Mouse (Mus musculus) heart, adult 2 months (tissue): Measurements from ENCODE around the gene Cntnap1. TPM values are rescaled to one million over a fixed set of nuclear protein-coding genes. Genes with fewer than 3 reads are reported as not detected.
"Not testable (repeated sequence)": the region's sequence is repeated elsewhere in the genome, so short reads cannot be mapped to it uniquely, and the experiment has no call there.

ENCODE experiments used
- DNase-seq, 2 experiments: peaks; one replicate each; pipeline ENCODE4 v3.0.0; 2021
- H3K27ac ChIP-seq: fragments of 200-600 bp; 2 replicates; pipeline ENCODE4 v1.8.1; 2022
- H3K27me3 ChIP-seq: fragments of 200-500 bp; 2 replicates; pipeline ENCODE4 v1.6.1; 2012; ENCODE audit warnings: mild to moderate bottlenecking, low read length, inconsistent platforms, mixed read lengths; ENCODE audit not compliant: control insufficient read depth, insufficient read depth
- H3K36me3 ChIP-seq: fragments of 200-500 bp; 2 replicates; pipeline ENCODE4 v1.6.1; 2012; ENCODE audit warnings: low read length, inconsistent platforms; ENCODE audit not compliant: control insufficient read depth, insufficient read depth
- H3K4me1 ChIP-seq: fragments of 200-500 bp; 2 replicates; pipeline ENCODE4 v1.6.1; 2011; ENCODE audit warnings: low read length; ENCODE audit not compliant: control insufficient read depth, insufficient read depth
- H3K4me3 ChIP-seq: fragments of 200-600 bp; 2 replicates; pipeline ENCODE4 v1.8.1; 2022
- H3K79me2 ChIP-seq: fragments of 200-500 bp; replicated peaks from 2 replicates; pipeline ENCODE4 v1.6.1; 2012; ENCODE audit warnings: mild to moderate bottlenecking, inconsistent platforms, low read length, moderate library complexity, mixed read lengths; ENCODE audit not compliant: control insufficient read depth, insufficient read depth
- H3K9ac ChIP-seq: fragments of 200-500 bp; 2 replicates; pipeline ENCODE4 v1.6.1; 2012; ENCODE audit warnings: low read depth, mild to moderate bottlenecking, control low read depth, inconsistent platforms, low read length, mixed read lengths
- CTCF ChIP-seq: fragments of 200-600 bp; IDR thresholded peaks from 2 replicates; pipeline ENCODE4 v1.8.1; 2022; ENCODE audit warnings: antibody characterized with exemption, mild to moderate bottlenecking, moderate library complexity
- EP300 ChIP-seq: fragments of 200-500 bp; IDR thresholded peaks from 2 replicates; pipeline ENCODE4 v1.6.1; 2011; ENCODE audit warnings: low read depth, low read length, control low read depth; ENCODE audit not compliant: insufficient read depth
- POLR2A ChIP-seq: fragments of 200-500 bp; IDR thresholded peaks from 2 replicates; pipeline ENCODE4 v1.6.1; 2011; ENCODE audit warnings: mild to moderate bottlenecking, low read depth, low read length, control low read depth; ENCODE audit not compliant: insufficient read depth
- WGBS: fragments of 180-500 bp; shearing (Covaris S2); methylation state at CpG from one replicate; pipeline ENCODE4 v1.1.7; 2018; 5-methylcytosine and 5-hydroxymethylcytosine counted together
- intact Hi-C: fragments of 180-260 bp; cut with DNase I; formaldehyde crosslinking; loops from one replicate; pipeline ENCODE4 v1.15.1; 2025
- long read RNA-seq: library from polyadenylated mRNA; stranded (forward); transcript quantifications from one replicate; pipeline ENCODE4 v2.0.0, GENCODE M21; 2021
- polyA plus RNA-seq: library from polyadenylated mRNA; depleted of rRNA; stranded (reverse); fragments of >200 nt; gene quantifications from 2 replicates; pipeline ENCODE4 v1.2.3, GENCODE M21; 2012; rRNA removed
- total RNA-seq, 2 experiments: library from RNA; stranded (reverse); gene quantifications; 2 replicates each; pipeline ENCODE4 v1.2.3; 2021

The Cntnap1 gene
- 1 to 10 TPM; 1.3 to 1.5 TPM for total RNA-seq
- polyA plus RNA-seq, result 3.1 and 4.0 TPM in 2 replicates
- long read RNA-seq, result 0 reads

- Histone ChIP-seq H3K27ac (peak within 1 kb of the TSS; percentile 96), H3K9ac (peak within 1 kb of the TSS; percentile 78), H3K36me3 (peaks cover 2% of the 10 kb centered on the region; the same call in 1 of the 2 replicates), H3K27me3 (no peaks in the 10 kb centered on the region), H3K79me2 (no peaks in the 10 kb centered on the region), H3K4me3 (peak within 1 kb of the TSS; percentile 65), H3K4me1 (peaks cover 10% of the 10 kb centered on the region)
- peak; percentile 82 to 84 for DNase-seq
- under 1% methylated on average over 35 of the region's 35 CpGs for WGBS
- intact Hi-C loops, result loop anchor here (5.0 to 10.0 kb wide), 2 partner anchors 33 to 456 kb away; partner anchors contain the start of genes Hspb9 and Kat2a
- peak; percentile 52; the same call in 1 of the 2 replicates for TF ChIP-seq EP300
- peak; percentile 45; the same call in 1 of the 2 replicates for TF ChIP-seq POLR2A
- no peak for TF ChIP-seq CTCF
Measured at GRCm38 (mm10) chr11:101170354-101170810, at the start of gene Cntnap1. Gene Cntnap1, plus strand, starts transcription at chr11:101170523.

- no peaks in the 10 kb centered on the region for H3K27me3 ChIP-seq
- intact Hi-C loops, result loop anchor here (2.0 kb wide), 1 partner anchor 24 kb away; no protein-coding TSS in a partner anchor
- TF ChIP-seq CTCF, result no peak
- no peak for TF ChIP-seq EP300
- no peak for TF ChIP-seq POLR2A
- WGBS, result 20% methylated on average over 19 of the region's 19 CpGs
- H3K4me1 ChIP-seq, result peaks cover 7% of the 10 kb centered on the region
- H3K27ac ChIP-seq, result peak overlapping the region; percentile 84
- peaks cover 11% of the 10 kb centered on the region for H3K36me3 ChIP-seq
- H3K9ac ChIP-seq, result peak overlapping the region; percentile 63
- peak in 1 of 2 experiments; percentile 53 for DNase-seq
- H3K4me3 ChIP-seq, result peak overlapping the region; percentile 72
- peaks cover 4% of the 10 kb centered on the region; the same call in 1 of the 2 replicates for H3K79me2 ChIP-seq
Measured at GRCm38 (mm10) chr11:101120545-101121188, 49.7 kb upstream of the Cntnap1 start.

GRCm38 (mm10) chr11:101124494-101124893 lies 45.8 kb upstream of the Cntnap1 start:
- H3K79me2 ChIP-seq, H3K27me3 ChIP-seq, H3K9ac ChIP-seq, H3K4me3 ChIP-seq, H3K27ac ChIP-seq, H3K36me3 ChIP-seq, intact Hi-C loops, H3K4me1 ChIP-seq, DNase-seq: not testable (repeated sequence)
- WGBS, result 96% methylated on average over 8 of the region's 8 CpGs

- H3K4me1 ChIP-seq, H3K4me3 ChIP-seq, H3K27me3 ChIP-seq, intact Hi-C loops, H3K9ac ChIP-seq, H3K36me3 ChIP-seq, DNase-seq, H3K79me2 ChIP-seq, H3K27ac ChIP-seq: not testable (repeated sequence)
- WGBS, result 95% methylated on average over 9 of the region's 9 CpGs
Measured at GRCm38 (mm10) chr11:101125008-101125407, 45.3 kb upstream of the Cntnap1 start.

GRCm38 (mm10) chr11:101127075-101127474 lies 43.2 kb upstream of the Cntnap1 start:
- H3K9ac ChIP-seq, result no peak overlapping the region
- H3K79me2 ChIP-seq, result no peaks in the 10 kb centered on the region
- TF ChIP-seq EP300 (no peak), CTCF (peak; percentile 31), POLR2A (no peak)
- H3K27me3 ChIP-seq, result no peaks in the 10 kb centered on the region
- no peak overlapping the region for H3K27ac ChIP-seq
- no peak for DNase-seq
- H3K4me3 ChIP-seq, result no peak overlapping the region
- no peaks in the 10 kb centered on the region for H3K36me3 ChIP-seq
- WGBS, result 86% methylated on average over 1 of the region's 1 CpGs
- no peaks in the 10 kb centered on the region; the same call in 1 of the 2 replicates for H3K4me1 ChIP-seq
- intact Hi-C loops, result no loop called here

GRCm38 (mm10) chr11:101128996-101129577 lies 41.2 kb upstream of the Cntnap1 start:
- DNase-seq, result peak; percentile 34 to 45
- WGBS, result 67% methylated on average over 11 of the region's 11 CpGs
- no peak for TF ChIP-seq CTCF
- TF ChIP-seq POLR2A, result no peak
- no peak for TF ChIP-seq EP300
- H3K9ac ChIP-seq, result no peak overlapping the region
- no peaks in the 10 kb centered on the region for H3K36me3 ChIP-seq
- H3K79me2 ChIP-seq, result no peaks in the 10 kb centered on the region
- H3K27me3 ChIP-seq, result no peaks in the 10 kb centered on the region
- no peak overlapping the region; the same call in 1 of the 2 replicates for H3K27ac ChIP-seq
- H3K4me1 ChIP-seq, result no peaks in the 10 kb centered on the region; the same call in 1 of the 2 replicates
- no peak overlapping the region for H3K4me3 ChIP-seq
- intact Hi-C loops, result no loop called here
